Mouse (Mus musculus) brain, embryonic 14.5 days (tissue): Measurements from ENCODE around the gene Iqcd. TPM values are rescaled to one million over a fixed set of nuclear protein-coding genes. Genes with fewer than 3 reads are reported as not detected.

Experiments used
- DNase-seq: peaks from one replicate; pipeline ENCODE4 v3.0.0-alpha.2; 2011; ENCODE audit warnings: low read depth
- CTCF ChIP-seq: fragments of 200-500 bp; IDR thresholded peaks from 2 replicates; pipeline ENCODE4 v1.5.1; 2012; ENCODE audit warnings: inconsistent platforms, mild to moderate bottlenecking, moderate library complexity, borderline replicate concordance; ENCODE audit not compliant: insufficient read depth, insufficient read length; ENCODE audit errors: extremely low read depth
- POLR2A ChIP-seq: fragments of 200-500 bp; IDR thresholded peaks from 2 replicates; pipeline ENCODE4 v1.6.1; 2012; ENCODE audit warnings: mild to moderate bottlenecking, inconsistent platforms, borderline replicate concordance; ENCODE audit not compliant: poor library complexity, insufficient read depth, insufficient read length, severe bottlenecking; ENCODE audit errors: extremely low read depth
- polyA plus RNA-seq: library from polyadenylated mRNA; depleted of rRNA; stranded (reverse); fragments of >200 nt; gene quantifications from 2 replicates; pipeline ENCODE4 v1.2.3, GENCODE M21; 2012

The Iqcd gene
- polyA plus RNA-seq, 1 experiment = 3.5 TPM

GRCm38 (mm10) chr5:120609246-120609775, 20.5 kb downstream of the Iqcd start:
- TF ChIP-seq POLR2A (no peak), CTCF (no peak)
- DNase-seq = no peak

- TF ChIP-seq POLR2A = no peak
- no peak for TF ChIP-seq CTCF
Observed at GRCm38 (mm10) chr5:120610906-120611305, 22.1 kb downstream of the Iqcd start.

GRCm38 (mm10) chr5:120611416-120611815, 22.6 kb downstream of the Iqcd start:
- DNase-seq = peak; percentile 34

More at GRCm38 (mm10) chr5:120610906-120611305, 22.1 kb downstream of the Iqcd start:
- no peak for DNase-seq

GRCm38 (mm10) chr5:120612442-120612821, 23.6 kb downstream of the Iqcd start, which contains the start of the genes Rita1 and Ddx54:
Gene Rita1, minus strand, starts transcription at chr5:120612589.
Gene Ddx54, plus strand, starts transcription at chr5:120612739.
- peak; percentile 99 for DNase-seq
- TF ChIP-seq CTCF = no peak
- TF ChIP-seq POLR2A = peak; percentile 34; the same call in 1 of the 2 replicates

More at GRCm38 (mm10) chr5:120611416-120611815, 22.6 kb downstream of the Iqcd start:
- TF ChIP-seq CTCF = no peak
- no peak for TF ChIP-seq POLR2A

- peak; percentile 100 for DNase-seq
- TF ChIP-seq CTCF (no peak), POLR2A (no peak)
Observed at GRCm38 (mm10) chr5:120612822-120613604, 24.2 kb downstream of the Iqcd start.

GRCm38 (mm10) chr5:120615903-120616302, 27.1 kb downstream of the Iqcd start:
- TF ChIP-seq CTCF = peak; percentile 51; the same call in 1 of the 2 replicates
- TF ChIP-seq POLR2A = no peak

GRCm38 (mm10) chr5:120618778-120619177, 30.0 kb downstream of the Iqcd start:
- DNase-seq = no peak
- TF ChIP-seq POLR2A = no peak
- no peak for TF ChIP-seq CTCF

More at GRCm38 (mm10) chr5:120615903-120616302, 27.1 kb downstream of the Iqcd start:
- DNase-seq = peak; percentile 18

GRCm38 (mm10) chr5:120619201-120619600, 30.4 kb downstream of the Iqcd start:
- TF ChIP-seq CTCF (peak; percentile 82), POLR2A (no peak)
- peak; percentile 36 for DNase-seq

- peak; percentile 80 for DNase-seq
- no peak for TF ChIP-seq POLR2A
- peak; percentile 98 for TF ChIP-seq CTCF
Observed at GRCm38 (mm10) chr5:120620375-120621077, 31.7 kb downstream of the Iqcd start.

- TF ChIP-seq CTCF = no peak
- TF ChIP-seq POLR2A = no peak
- DNase-seq = no peak
Observed at GRCm38 (mm10) chr5:120621078-120621765, 32.4 kb downstream of the Iqcd start.
